Mouse (Mus musculus) hindbrain, embryonic 12.5 days (tissue): ENCODE measurements around the gene Actr8. TPM values are rescaled to one million over a fixed set of nuclear protein-coding genes. Genes with fewer than 3 reads are reported as not detected.

Source experiments
- ATAC-seq: fragments of 200-750 bp; cut with Nextera tagmentation; 2 replicates; pipeline ENCODE4 v1.8.0; 2017; ENCODE audit warnings: moderate TSS enrichment; ENCODE audit not compliant: low FRiP score
- H3K27ac ChIP-seq: fragments of 300-500 bp; sonication (generic); 2 replicates; pipeline ENCODE4 v1.5.1; 2016; ENCODE audit warnings: mild to moderate bottlenecking
- H3K27me3 ChIP-seq: fragments of 300-500 bp; sonication (generic); 2 replicates; pipeline ENCODE4 v1.6.1; 2016; ENCODE audit warnings: mild to moderate bottlenecking
- H3K36me3 ChIP-seq: fragments of 300-500 bp; sonication (generic); 2 replicates; pipeline ENCODE4 v1.6.1; 2016; ENCODE audit warnings: mild to moderate bottlenecking
- H3K4me1 ChIP-seq: fragments of 300-500 bp; sonication (generic); 2 replicates; pipeline ENCODE4 v1.6.1; 2016
- H3K4me2 ChIP-seq: fragments of 300-500 bp; sonication (generic); replicated peaks from 2 replicates; pipeline ENCODE4 v1.6.1; 2016; ENCODE audit warnings: mild to moderate bottlenecking
- H3K4me3 ChIP-seq: fragments of 300-500 bp; sonication (generic); 2 replicates; pipeline ENCODE4 v1.5.1; 2016; ENCODE audit warnings: mild to moderate bottlenecking
- H3K9ac ChIP-seq: fragments of 300-500 bp; sonication (generic); 2 replicates; pipeline ENCODE4 v1.6.1; 2016; ENCODE audit warnings: mild to moderate bottlenecking, moderate library complexity
- H3K9me3 ChIP-seq: fragments of 300-500 bp; sonication (generic); replicated peaks from 2 replicates; pipeline ENCODE4 v1.6.1; 2016; ENCODE audit warnings: mild to moderate bottlenecking
- WGBS: fragments of 180-500 bp; shearing (Covaris S2); methylation state at CpG from one replicate; pipeline ENCODE4 v1.1.7; 2016; 5-methylcytosine and 5-hydroxymethylcytosine counted together
- polyA plus RNA-seq: library from polyadenylated mRNA; unstranded; fragments of >200 nt; fragmentation: Nextera tagmentation; extraction: Ambion mirVana; gene quantifications from 2 replicates; pipeline ENCODE4 v1.2.1, GENCODE M21; 2016

Gene Actr8
- 87.1 and 92.8 TPM in 2 replicates for polyA plus RNA-seq

DNA sequence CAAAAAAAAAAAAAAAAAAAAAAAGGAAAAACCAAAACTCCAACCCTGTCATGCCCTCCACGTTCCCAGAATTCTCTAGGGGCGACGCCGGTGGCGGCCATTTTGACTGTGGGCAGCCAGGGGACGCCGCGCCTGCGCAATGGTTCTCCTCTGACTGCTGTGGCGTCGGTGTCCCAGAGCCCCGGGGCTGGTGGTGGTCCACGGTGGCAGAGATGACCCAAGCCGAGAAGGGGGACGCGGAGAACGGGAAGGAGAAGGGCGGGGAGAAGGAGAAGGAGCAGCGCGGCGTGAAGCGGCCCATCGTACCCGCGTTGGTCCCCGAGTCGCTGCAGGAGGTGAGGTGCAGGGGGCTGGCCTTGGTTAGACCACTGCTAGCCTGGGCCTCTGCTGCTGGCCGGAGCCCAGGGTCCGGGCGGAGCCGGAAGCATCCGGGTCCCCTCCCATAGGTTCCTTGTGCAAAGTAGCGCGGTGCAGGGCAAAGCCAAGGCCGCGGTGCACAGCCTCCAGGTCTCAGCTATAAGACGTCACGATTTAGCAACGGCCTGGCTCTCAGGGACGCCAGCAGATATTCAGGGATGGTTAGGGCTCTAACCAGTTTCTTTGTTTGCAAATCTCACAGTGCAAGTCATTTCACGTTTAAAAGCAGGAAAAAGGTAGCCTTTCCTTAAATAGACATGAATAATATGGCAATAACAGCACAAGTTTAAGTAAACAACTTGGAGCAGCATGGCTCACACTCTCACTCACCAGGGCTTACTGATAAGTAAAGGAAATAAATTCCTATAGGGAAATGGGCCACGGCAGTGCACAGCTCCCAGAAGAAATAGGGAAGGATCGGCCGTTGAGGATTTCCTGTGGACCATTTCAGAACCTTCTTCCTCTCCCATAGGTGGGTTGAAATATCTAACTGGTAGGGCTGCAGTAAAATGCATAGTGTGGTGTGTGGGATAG is at the start of gene Actr8:
Actr8 (plus strand) TSS at position 84 of the 951 bp plus-strand sequence.
- no peaks in the 10 kb centered on the region for H3K27me3 ChIP-seq
- H3K4me2 ChIP-seq = peak within 1 kb of the TSS; percentile 81
- ATAC-seq = peak; percentile 97
- H3K36me3 ChIP-seq = peaks cover 68% of the 10 kb centered on the region
- no peaks in the 10 kb centered on the region for H3K9me3 ChIP-seq
- WGBS = 3% methylated on average over 43 of the region's 44 CpGs
- peaks cover 9% of the 10 kb centered on the region for H3K4me1 ChIP-seq
- H3K27ac ChIP-seq = peak within 1 kb of the TSS; percentile 91
- peak within 1 kb of the TSS; percentile 89 for H3K9ac ChIP-seq
- peak within 1 kb of the TSS; percentile 72 for H3K4me3 ChIP-seq

DNA sequence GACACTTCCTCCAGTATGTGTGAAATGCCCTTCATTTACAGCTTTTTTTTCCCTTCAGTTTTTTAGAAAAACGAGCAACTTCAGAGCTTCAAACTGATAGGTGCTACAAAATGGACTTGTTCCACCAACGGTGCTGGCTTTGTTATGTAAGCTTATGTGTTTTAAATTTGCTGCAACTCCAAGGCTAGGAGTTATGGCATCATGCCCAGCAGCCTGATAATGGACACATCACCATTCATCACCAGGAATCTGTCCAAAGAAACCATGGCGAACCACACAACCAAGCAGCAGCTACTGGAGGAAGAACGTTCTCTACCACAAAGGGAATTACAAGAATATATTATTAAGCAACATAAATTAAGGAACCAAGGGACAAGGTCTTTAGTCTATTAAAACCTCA is 49.2 kb upstream of the Actr8 start:
- no peaks in the 10 kb centered on the region for H3K36me3 ChIP-seq
- H3K4me1 ChIP-seq = no peaks in the 10 kb centered on the region
- H3K27me3 ChIP-seq = no peaks in the 10 kb centered on the region
- peaks cover 3% of the 10 kb centered on the region; the same call in 1 of the 2 replicates for H3K9me3 ChIP-seq
- 81% methylated on average over 4 of the region's 4 CpGs for WGBS
- no peak overlapping the region for H3K4me2 ChIP-seq
- H3K4me3 ChIP-seq = no peak overlapping the region
- no peak overlapping the region for H3K27ac ChIP-seq
- no peak overlapping the region for H3K9ac ChIP-seq
- no peak for ATAC-seq

DNA sequence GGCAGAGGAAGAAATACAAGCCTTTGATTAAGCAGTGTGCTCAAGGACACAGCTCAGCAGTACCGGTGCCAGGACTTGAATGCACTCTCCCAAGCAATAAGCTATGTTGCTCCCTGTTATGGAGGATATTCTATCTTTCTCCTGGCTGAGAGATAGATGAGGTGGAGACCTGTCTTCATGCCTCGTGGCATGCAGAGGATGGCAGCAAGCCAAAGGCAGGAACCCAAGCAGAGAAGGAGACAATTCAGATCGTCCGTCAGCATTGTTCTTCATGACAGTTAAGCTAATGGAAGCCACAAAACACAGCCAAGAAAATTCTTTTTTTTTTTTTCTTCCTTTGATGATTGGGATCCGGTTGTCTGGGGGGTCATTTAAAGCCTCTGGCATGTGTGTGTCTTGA is 42.6 kb upstream of the Actr8 start:
- Histone ChIP-seq H3K9me3 (0 out of 2 replicates have a peak, but pooled peaks cover 4% of the 10 kb centered on the region), H3K9ac (no peak overlapping the region), H3K4me3 (no peak overlapping the region), H3K27ac (no peak overlapping the region), H3K4me1 (0 out of 2 replicates have a peak, but pooled peaks cover 4% of the 10 kb centered on the region), H3K36me3 (no peaks in the 10 kb centered on the region), H3K4me2 (no peak overlapping the region), H3K27me3 (no peaks in the 10 kb centered on the region; the same call in 1 of the 2 replicates)
- 46% methylated on average over 5 of the region's 5 CpGs for whole genome bisulfite sequencing
- no peak for ATAC-seq

DNA sequence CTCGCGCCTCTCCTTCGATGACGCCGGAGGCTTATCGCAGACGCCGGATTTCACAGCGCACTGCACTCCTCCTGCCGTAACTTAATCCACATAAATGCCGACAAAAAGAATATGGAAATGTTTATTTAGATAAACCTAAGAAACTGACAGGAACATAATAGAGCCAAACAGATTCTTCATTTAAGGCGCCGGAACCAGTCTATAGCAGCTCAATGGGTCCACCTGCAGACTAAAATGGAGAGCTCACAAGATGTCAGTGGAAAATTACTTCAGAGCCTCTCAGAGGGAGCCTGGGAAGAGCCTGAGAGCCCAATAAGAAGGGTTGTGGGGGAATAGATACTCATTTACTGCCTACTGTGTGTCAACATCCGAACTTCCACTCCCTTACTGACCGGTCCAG is 40.7 kb upstream of the Actr8 start:
- Histone ChIP-seq H3K9ac (no peak overlapping the region), H3K36me3 (no peaks in the 10 kb centered on the region), H3K4me3 (no peak overlapping the region), H3K27me3 (no peaks in the 10 kb centered on the region; the same call in none of the 2 replicates), H3K27ac (no peak overlapping the region), H3K4me2 (no peak overlapping the region), H3K9me3 (0 out of 2 replicates have a peak, but pooled peaks cover 4% of the 10 kb centered on the region), H3K4me1 (0 out of 2 replicates have a peak, but pooled peaks cover 4% of the 10 kb centered on the region)
- 89% methylated on average over 15 of the region's 15 CpGs for WGBS
- ATAC-seq = no peak

DNA sequence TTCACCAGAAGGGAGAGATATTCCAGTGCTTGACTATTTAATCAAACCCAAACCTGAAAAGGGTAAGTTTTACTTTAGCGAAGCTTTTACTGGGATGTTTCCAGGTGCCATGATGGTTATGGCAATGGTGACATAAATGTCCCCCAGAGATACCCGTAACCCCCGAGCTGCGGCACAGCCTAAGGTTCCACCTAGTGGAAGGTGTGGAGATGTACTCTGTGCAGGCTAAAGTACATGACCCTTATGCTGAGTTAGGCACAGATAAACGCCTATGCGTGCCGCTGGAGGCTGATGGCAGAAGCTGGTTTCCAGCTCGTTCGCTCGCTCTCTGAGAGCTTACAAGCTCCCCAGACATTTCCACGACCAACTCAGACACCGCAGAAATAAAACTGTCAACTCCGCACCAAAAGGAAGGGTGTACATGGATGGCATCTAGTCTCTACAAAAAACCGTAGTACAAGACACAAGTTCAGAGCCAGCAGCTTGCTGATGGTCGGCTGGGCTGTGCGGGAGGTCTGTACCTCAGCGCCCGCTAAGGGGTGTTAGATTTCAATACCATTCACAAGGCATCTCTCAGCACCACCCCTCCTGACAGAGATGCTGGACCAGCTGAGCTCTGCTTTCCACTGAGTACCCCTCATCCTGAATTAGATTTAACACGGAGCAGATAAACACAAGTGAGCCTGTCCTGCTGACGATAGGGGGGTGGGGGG is 38.4 kb upstream of the Actr8 start:
- Histone ChIP-seq H3K4me3 (no peak overlapping the region), H3K27me3 (no peaks in the 10 kb centered on the region; the same call in none of the 2 replicates), H3K4me2 (peak overlapping the region; percentile 21; the same call in 1 of the 2 replicates), H3K4me1 (0 out of 2 replicates have a peak, but pooled peaks cover 4% of the 10 kb centered on the region), H3K9me3 (no peaks in the 10 kb centered on the region), H3K9ac (no peak overlapping the region), H3K27ac (no peak overlapping the region), H3K36me3 (no peaks in the 10 kb centered on the region)
- peak; percentile 16; the same call in 1 of the 2 replicates for ATAC-seq
- 53% methylated on average over 20 of the region's 20 CpGs for WGBS

DNA sequence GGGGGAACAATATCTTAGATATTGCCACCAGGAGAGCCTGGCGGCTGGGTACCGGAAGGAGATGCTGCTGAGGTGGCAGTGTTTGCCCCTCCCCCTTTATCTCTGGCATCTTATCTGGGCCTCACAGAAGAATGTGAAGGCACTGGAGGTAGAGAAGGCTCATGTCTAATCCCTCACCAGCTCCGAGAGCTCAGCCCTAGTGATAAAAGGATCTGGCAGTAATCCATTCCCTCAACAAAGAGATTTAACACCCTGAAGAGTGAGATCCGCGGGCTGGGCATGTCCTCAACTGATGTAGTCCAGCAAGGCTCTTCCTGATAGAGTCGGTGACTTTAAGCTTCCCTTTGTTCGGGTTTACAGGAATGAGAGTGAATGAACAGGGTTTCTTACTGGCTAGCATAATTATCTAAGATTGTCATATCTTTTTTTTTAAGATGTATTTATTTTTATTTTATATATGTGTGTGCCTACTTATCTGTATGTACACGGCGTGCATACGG is 37.8 kb upstream of the Actr8 start:
- Histone ChIP-seq H3K36me3 (no peaks in the 10 kb centered on the region), H3K27ac (no peak overlapping the region), H3K27me3 (no peaks in the 10 kb centered on the region; the same call in none of the 2 replicates), H3K4me1 (0 out of 2 replicates have a peak, but pooled peaks cover 4% of the 10 kb centered on the region), H3K9ac (no peak overlapping the region), H3K4me3 (no peak overlapping the region), H3K4me2 (peak overlapping the region; percentile 21; the same call in 1 of the 2 replicates), H3K9me3 (no peaks in the 10 kb centered on the region)
- WGBS = 37% methylated on average over 10 of the region's 10 CpGs
- ATAC-seq = peak; percentile 16; the same call in 1 of the 2 replicates

DNA sequence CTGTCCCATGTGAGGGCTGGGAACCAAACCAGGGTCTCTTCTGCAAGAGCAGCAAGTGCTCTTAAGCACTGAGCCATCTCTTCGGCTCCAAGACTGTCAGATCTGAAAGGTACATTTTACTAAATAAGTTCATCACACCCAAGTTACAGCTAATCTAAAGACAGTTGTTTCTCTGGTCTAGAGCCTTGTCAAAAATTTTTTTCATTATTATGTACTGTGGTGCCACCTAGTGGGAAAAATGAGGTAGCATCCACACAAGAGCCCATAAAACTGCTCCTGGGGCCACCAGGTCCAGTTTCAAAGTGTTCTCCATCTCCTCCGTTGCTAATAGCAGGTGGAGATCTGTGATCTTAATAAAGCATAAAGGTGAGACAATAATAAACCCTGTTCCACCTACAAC is 37.3 kb upstream of the Actr8 start:
- no peaks in the 10 kb centered on the region for H3K9me3 ChIP-seq
- WGBS = 29% methylated on average over 2 of the region's 2 CpGs

DNA sequence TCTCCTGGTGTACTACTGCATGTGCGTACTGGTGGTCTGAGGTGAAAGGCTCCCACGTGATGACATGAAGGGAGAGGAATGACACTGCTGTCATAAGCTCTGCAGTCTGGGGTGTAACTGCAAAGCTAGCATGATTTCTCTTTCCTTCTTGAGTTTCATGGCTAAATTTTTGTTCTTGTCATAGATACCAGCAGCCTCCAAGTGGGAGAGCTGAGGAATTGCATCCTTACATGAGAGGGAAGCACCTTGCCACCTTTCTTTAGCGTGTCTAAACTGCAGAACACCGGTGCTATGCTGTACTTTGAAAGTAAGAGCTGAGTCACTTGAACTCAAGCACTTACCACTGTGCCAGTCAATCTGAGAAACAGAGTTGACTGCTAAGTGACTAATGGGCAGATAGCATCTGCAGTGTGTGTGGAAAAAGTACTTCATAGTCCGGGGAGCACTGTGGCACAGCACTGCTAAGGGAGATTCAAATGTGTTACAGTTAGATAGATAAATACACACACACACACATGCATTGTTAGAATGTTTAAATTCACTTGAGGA is 31.3 kb upstream of the Actr8 start:
- H3K27ac ChIP-seq = no peak overlapping the region
- H3K4me2 ChIP-seq = no peak overlapping the region
- no peaks in the 10 kb centered on the region for H3K36me3 ChIP-seq
- no peaks in the 10 kb centered on the region for H3K9me3 ChIP-seq
- no peak overlapping the region for H3K9ac ChIP-seq
- H3K27me3 ChIP-seq = no peaks in the 10 kb centered on the region; the same call in 1 of the 2 replicates
- H3K4me3 ChIP-seq = no peak overlapping the region
- no peak for ATAC-seq
- H3K4me1 ChIP-seq = no peaks in the 10 kb centered on the region
- 80% methylated on average over 5 of the region's 5 CpGs for WGBS

More for the DNA sequence above, 37.3 kb upstream of the Actr8 start:
- 0 out of 2 replicates have a peak, but pooled peaks cover 4% of the 10 kb centered on the region for H3K4me1 ChIP-seq
- H3K27ac ChIP-seq = no peak overlapping the region
- H3K36me3 ChIP-seq = no peaks in the 10 kb centered on the region
- no peak for ATAC-seq
- H3K4me3 ChIP-seq = no peak overlapping the region
- H3K4me2 ChIP-seq = no peak overlapping the region
- no peak overlapping the region for H3K9ac ChIP-seq
- H3K27me3 ChIP-seq = no peaks in the 10 kb centered on the region; the same call in none of the 2 replicates

DNA sequence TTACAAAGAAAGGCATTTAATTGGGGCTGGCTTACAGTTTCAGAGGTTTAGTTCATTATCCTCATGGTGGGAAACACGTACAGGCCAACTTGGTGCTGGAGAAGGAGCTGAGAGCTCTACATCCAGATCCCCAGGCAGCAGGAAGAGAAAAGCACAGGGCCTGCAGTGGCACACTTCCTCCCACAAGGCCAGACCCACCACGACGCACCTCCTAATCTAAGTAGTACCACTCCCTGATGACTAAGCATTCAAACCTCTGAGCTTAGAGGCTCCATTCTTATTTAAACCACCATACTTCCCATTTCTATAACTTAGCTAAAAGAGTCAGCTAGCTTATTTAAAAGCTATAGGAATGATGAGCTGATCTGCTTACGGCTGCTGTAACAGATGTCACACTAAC is 27.3 kb upstream of the Actr8 start:
- no peaks in the 10 kb centered on the region for H3K27me3 ChIP-seq
- no peak overlapping the region for H3K4me2 ChIP-seq
- H3K9me3 ChIP-seq = no peaks in the 10 kb centered on the region
- H3K4me3 ChIP-seq = no peak overlapping the region
- 88% methylated on average over 4 of the region's 4 CpGs for WGBS
- no peak overlapping the region for H3K9ac ChIP-seq
- no peak overlapping the region for H3K27ac ChIP-seq
- no peaks in the 10 kb centered on the region for H3K36me3 ChIP-seq
- ATAC-seq = no peak
- H3K4me1 ChIP-seq = no peaks in the 10 kb centered on the region

DNA sequence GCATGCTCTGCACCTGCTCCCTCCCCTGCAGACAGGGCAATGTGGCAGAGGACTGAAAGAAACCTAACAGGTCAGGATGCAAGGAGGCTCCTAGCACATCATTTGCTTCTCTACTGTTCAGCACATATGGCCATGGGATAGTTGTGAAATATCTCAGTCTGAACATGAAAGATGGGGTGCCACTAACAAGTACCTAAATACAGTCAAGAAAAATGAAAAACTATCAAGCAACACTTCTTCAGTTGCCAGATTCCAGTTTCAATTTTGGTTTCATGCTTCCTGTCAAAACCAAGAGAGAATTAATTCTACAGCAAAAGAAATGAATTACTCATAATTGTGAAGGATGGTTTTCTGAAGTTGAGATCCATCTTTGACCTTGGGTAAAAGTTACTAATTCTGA is 20.7 kb upstream of the Actr8 start:
- Histone ChIP-seq H3K9ac (no peak overlapping the region), H3K4me1 (no peaks in the 10 kb centered on the region), H3K27ac (no peak overlapping the region), H3K4me3 (no peak overlapping the region), H3K4me2 (no peak overlapping the region), H3K36me3 (no peaks in the 10 kb centered on the region), H3K9me3 (no peaks in the 10 kb centered on the region), H3K27me3 (no peaks in the 10 kb centered on the region)
- ATAC-seq = no peak

DNA sequence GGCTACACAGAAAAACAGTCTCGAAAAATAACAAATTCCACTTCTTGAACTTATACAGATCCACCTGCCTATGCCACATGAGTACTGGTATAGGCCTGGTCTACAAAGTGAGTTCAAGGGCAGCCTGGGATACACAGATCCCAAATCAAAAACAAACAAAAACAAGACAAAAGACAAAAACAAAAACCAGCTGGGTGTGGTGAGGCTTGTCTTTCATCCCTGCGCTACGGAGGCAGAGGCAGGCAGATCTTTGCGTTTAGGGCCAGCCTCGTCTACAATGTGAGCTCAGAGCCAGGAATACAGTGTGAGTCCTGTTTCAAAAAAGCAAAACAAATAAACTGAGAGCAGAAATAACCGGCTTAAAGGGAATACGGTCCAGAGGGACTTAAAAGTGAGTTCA is 10.5 kb upstream of the Actr8 start:
- 0 out of 2 replicates have a peak, but pooled peaks have one; percentile 2 for ATAC-seq
- H3K4me2 ChIP-seq = peak overlapping the region; percentile 60
- H3K27me3 ChIP-seq = no peaks in the 10 kb centered on the region
- H3K4me1 ChIP-seq = peaks cover 18% of the 10 kb centered on the region
- peak overlapping the region; percentile 71; the same call in 1 of the 2 replicates for H3K27ac ChIP-seq
- no peaks in the 10 kb centered on the region for H3K9me3 ChIP-seq
- H3K9ac ChIP-seq = peak overlapping the region; percentile 56; the same call in 1 of the 2 replicates
- peak overlapping the region; percentile 91 for H3K4me3 ChIP-seq
- peaks cover 21% of the 10 kb centered on the region for H3K36me3 ChIP-seq
- 66% methylated on average over 7 of the region's 7 CpGs for WGBS
